Mouse (Mus musculus): ENCODE data around the gene Pold1. TPM values are rescaled to one million over a fixed set of nuclear protein-coding genes. Genes with fewer than 3 reads are reported as not detected.

Pold1 gene
- polyA plus RNA-seq, 2 experiments from 2014 or later = 19.2 to 27.6 TPM

- ATAC-seq = no peak
Observed at GRCm38 (mm10) chr7:44542555-44542954, 6.1 kb downstream of the Pold1 start.

- ATAC-seq = no peak
Observed at GRCm38 (mm10) chr7:44538756-44539624, 9.7 kb downstream of the Pold1 start.

- no peak for ATAC-seq
Observed at GRCm38 (mm10) chr7:44537496-44537895, 11.2 kb downstream of the Pold1 start.

- ATAC-seq = no peak
Observed at GRCm38 (mm10) chr7:44537009-44537408, 11.6 kb downstream of the Pold1 start.

GRCm38 (mm10) chr7:44536590-44536968 is 12.1 kb downstream of the Pold1 start:
- no peak for ATAC-seq

GRCm38 (mm10) chr7:44535657-44536589 is 12.7 kb downstream of the Pold1 start:
- no peak for ATAC-seq

- ATAC-seq = no peak
Observed at GRCm38 (mm10) chr7:44534656-44535441, 13.8 kb downstream of the Pold1 start.

- no peak for ATAC-seq
Observed at GRCm38 (mm10) chr7:44534242-44534641, 14.4 kb downstream of the Pold1 start.

GRCm38 (mm10) chr7:44533746-44534045 is 15.0 kb downstream of the Pold1 start:
- no peak for ATAC-seq

GRCm38 (mm10) chr7:44532918-44533745 is 15.5 kb downstream of the Pold1 start:
- no peak for ATAC-seq

- no peak for ATAC-seq
Observed at GRCm38 (mm10) chr7:44531946-44532732, 16.5 kb downstream of the Pold1 start, which contains the start of gene Spib. TSS of gene Spib (minus strand) at chr7:44532071.

- no peak for ATAC-seq
Observed at GRCm38 (mm10) chr7:44531207-44531606, 17.4 kb downstream of the Pold1 start.

GRCm38 (mm10) chr7:44530507-44530906 is 18.1 kb downstream of the Pold1 start:
- ATAC-seq = no peak

GRCm38 (mm10) chr7:44529518-44529917 is 19.1 kb downstream of the Pold1 start:
- no peak for ATAC-seq

- peak; percentile 49 for ATAC-seq
Observed at GRCm38 (mm10) chr7:44527483-44528398, 20.9 kb downstream of the Pold1 start.

- ATAC-seq = no peak
Observed at GRCm38 (mm10) chr7:44526414-44527154, 22.1 kb downstream of the Pold1 start.

GRCm38 (mm10) chr7:44525126-44525832 is 23.4 kb downstream of the Pold1 start:
- no peak for ATAC-seq

GRCm38 (mm10) chr7:44524502-44524901 is 24.1 kb downstream of the Pold1 start, which contains the start of gene Mybpc2:
TSS of gene Mybpc2 (minus strand) at chr7:44524656.
- no peak for ATAC-seq
